Mouse (Mus musculus): ENCODE results near the gene Sox6.
"Not testable (repeated sequence)": the region's sequence is repeated elsewhere in the genome, so short reads cannot be mapped to it uniquely, and the experiment has no call there.

Gene Sox6

GRCm38 (mm10) chr7:116038511-116038910 is at the start of gene Sox6:
Gene Sox6, minus strand, starts transcription at chr7:116038796.
- no peak for DNase-seq (ENCODE audit: low spot score in 2 of 2)

- DNase-seq (ENCODE audit: low spot score in 2 of 2), result not testable (repeated sequence)
These were observed 45.8 kb upstream of the Sox6 start, which contains the start of gene Gm4353 for GRCm38 (mm10) chr7:116084366-116084765. Gene Gm4353, minus strand, starts transcription at chr7:116084635.

GRCm38 (mm10) chr7:116060739-116061138 is 22.1 kb upstream of the Sox6 start:
- no peak for DNase-seq (ENCODE audit: low spot score in 2 of 2)

GRCm38 (mm10) chr7:116040470-116041019 is 1.9 kb upstream of the Sox6 start:
- no peak for DNase-seq (ENCODE audit: low spot score in 2 of 2)

GRCm38 (mm10) chr7:116039538-116040466 is 1.2 kb upstream of the Sox6 start:
- peak; percentile 80 to 81 for DNase-seq (ENCODE audit: low spot score in 2 of 2)

GRCm38 (mm10) chr7:116039196-116039537 is 571 bp upstream of the Sox6 start, which contains the start of gene 1110004F10Rik:
Gene 1110004F10Rik, plus strand, starts transcription at chr7:116039397.
- DNase-seq (ENCODE audit: low spot score in 2 of 2), result no peak

- no peak for DNase-seq (ENCODE audit: low spot score in 2 of 2)
These were observed 572 bp downstream of the Sox6 start for GRCm38 (mm10) chr7:116038024-116038423.

GRCm38 (mm10) chr7:116036591-116037555 is 1.7 kb downstream of the Sox6 start:
- DNase-seq (ENCODE audit: low spot score in 2 of 2), result no peak

GRCm38 (mm10) chr7:116035504-116035903 is 3.1 kb downstream of the Sox6 start:
- no peak for DNase-seq (ENCODE audit: low spot score in 2 of 2)

- peak in 1 of 2 experiments; percentile 14 for DNase-seq (ENCODE audit: low spot score in 2 of 2)
These were observed 4.3 kb downstream of the Sox6 start for GRCm38 (mm10) chr7:116034282-116034758.

- peak; percentile 12 to 33 for DNase-seq (ENCODE audit: low spot score in 2 of 2)
These were observed 5.0 kb downstream of the Sox6 start for GRCm38 (mm10) chr7:116033371-116034241.

- DNase-seq (ENCODE audit: low spot score in 2 of 2), result peak; percentile 59 to 67
These were observed 5.8 kb downstream of the Sox6 start for GRCm38 (mm10) chr7:116032596-116033307.

- DNase-seq (ENCODE audit: low spot score in 2 of 2), result peak in 1 of 2 experiments; percentile 9
These were observed 6.6 kb downstream of the Sox6 start for GRCm38 (mm10) chr7:116031718-116032595.

GRCm38 (mm10) chr7:116031388-116031717 is 7.2 kb downstream of the Sox6 start:
- no peak for DNase-seq (ENCODE audit: low spot score in 2 of 2)

- DNase-seq (ENCODE audit: low spot score in 2 of 2), result peak in 1 of 2 experiments; percentile 8
These were observed 7.8 kb downstream of the Sox6 start for GRCm38 (mm10) chr7:116030597-116031387.

GRCm38 (mm10) chr7:116029991-116030390 is 8.6 kb downstream of the Sox6 start:
- no peak for DNase-seq (ENCODE audit: low spot score in 2 of 2)

GRCm38 (mm10) chr7:116002726-116003125 is 35.9 kb downstream of the Sox6 start:
- no peak for DNase-seq (ENCODE audit: low spot score in 2 of 2)

- DNase-seq (ENCODE audit: low spot score in 2 of 2), result no peak
These were observed 50.4 kb downstream of the Sox6 start for GRCm38 (mm10) chr7:115988109-115988779.
